8 mouse cellular contexts compared by ENCODE assay signal in genomic region chr10:80070837-80071515, GRCm38 (mm10). TPM values are rescaled to one million over a fixed set of nuclear protein-coding genes. Genes with fewer than 3 reads are reported as not detected.
DNase-seq lines count a peak whose midpoint lies in the region; ATAC-seq and TF ChIP-seq lines count a peak whose summit lies in the region.

No protein-coding gene starts in this region.

- H3K9ac ChIP-seq in forebrain, embryonic 14.5 days (ENCODE audit: low read length): no peak overlapping the region
- H3K9ac ChIP-seq in embryonic facial prominence, embryonic 13.5 days: peak overlapping the region; percentile 32; the same call in 1 of the 2 replicates
- H3K9ac ChIP-seq in heart, embryonic 11.5 days (ENCODE audit: low read depth, low read length): peak overlapping the region; percentile 39; the same call in 1 of the 2 replicates
- H3K9ac ChIP-seq in kidney, postnatal 0 days (ENCODE audit: low read depth, low read length): no peak overlapping the region
- H3K9ac ChIP-seq in liver, embryonic 11.5 days (ENCODE audit: low read depth, low read length): peak overlapping the region; percentile 55
- H3K9ac ChIP-seq in midbrain, postnatal 0 days (replicated peaks; ENCODE audit: low read length, poor library complexity, severe bottlenecking): no peak overlapping the region
- peak overlapping the region; percentile 38; the same call in 1 of the 2 replicates for H3K9ac ChIP-seq in stomach, postnatal 0 days (ENCODE audit: low read length)

- peaks cover 27% of the 10 kb centered on the region for H3K4me1 ChIP-seq in forebrain, embryonic 10.5 days
- no peaks in the 10 kb centered on the region for H3K4me1 ChIP-seq in forebrain, embryonic 14.5 days (ENCODE audit: control insufficient read depth, insufficient read depth, low read length)
- H3K4me1 ChIP-seq in embryonic facial prominence, embryonic 13.5 days: peaks cover 40% of the 10 kb centered on the region
- H3K4me1 ChIP-seq in heart, embryonic 11.5 days (ENCODE audit: control insufficient read depth, insufficient read depth, low read length): peaks cover 41% of the 10 kb centered on the region
- peaks cover 21% of the 10 kb centered on the region for H3K4me1 ChIP-seq in kidney, postnatal 0 days (replicated peaks; ENCODE audit: insufficient read depth, low read length)
- H3K4me1 ChIP-seq in liver, embryonic 11.5 days (replicated peaks; ENCODE audit: control insufficient read depth, insufficient read depth, low read length): peaks cover 37% of the 10 kb centered on the region
- no peaks in the 10 kb centered on the region for H3K4me1 ChIP-seq in midbrain, postnatal 0 days (ENCODE audit: insufficient read depth, low read length)
- peaks cover 17% of the 10 kb centered on the region for H3K4me1 ChIP-seq in stomach, postnatal 0 days (replicated peaks; ENCODE audit: control insufficient read depth, insufficient read depth)

- TF ChIP-seq EP300 in stomach, postnatal 0 days (optimal IDR thresholded peaks at IDR 0.05): peak; percentile 16

- TF ChIP-seq CTCF in kidney, postnatal 0 days (IDR thresholded peaks at IDR 0.05; ENCODE audit: low read depth): no peak
- no peak for TF ChIP-seq CTCF in midbrain, postnatal 0 days (IDR thresholded peaks at IDR 0.05)
- TF ChIP-seq CTCF in stomach, postnatal 0 days (IDR thresholded peaks at IDR 0.05; ENCODE audit: low read depth): no peak; the same call in 1 of the 2 replicates

- peak overlapping the region; percentile 60 for H3K27ac ChIP-seq in forebrain, embryonic 10.5 days
- H3K27ac ChIP-seq in forebrain, embryonic 14.5 days (ENCODE audit: low read depth, low read length): no peak overlapping the region
- peak overlapping the region; percentile 71 for H3K27ac ChIP-seq in embryonic facial prominence, embryonic 13.5 days
- peak overlapping the region; percentile 87 for H3K27ac ChIP-seq in heart, embryonic 11.5 days (ENCODE audit: low read depth, low read length)
- peak overlapping the region; percentile 86 for H3K27ac ChIP-seq in kidney, postnatal 0 days
- H3K27ac ChIP-seq in liver, embryonic 11.5 days (ENCODE audit: low read depth, low read length): peak overlapping the region; percentile 93
- no peak overlapping the region for H3K27ac ChIP-seq in midbrain, postnatal 0 days (ENCODE audit: low read depth, low read length)
- peak overlapping the region; percentile 94 for H3K27ac ChIP-seq in stomach, postnatal 0 days (replicated peaks)

- H3K36me3 ChIP-seq in forebrain, embryonic 10.5 days (replicated peaks): peaks cover 16% of the 10 kb centered on the region
- no peaks in the 10 kb centered on the region; the same call in 1 of the 2 replicates for H3K36me3 ChIP-seq in forebrain, embryonic 14.5 days (ENCODE audit: control insufficient read depth, insufficient read depth, low read length)
- peaks cover 33% of the 10 kb centered on the region for H3K36me3 ChIP-seq in embryonic facial prominence, embryonic 13.5 days
- peaks cover 6% of the 10 kb centered on the region; the same call in 1 of the 2 replicates for H3K36me3 ChIP-seq in heart, embryonic 11.5 days (ENCODE audit: control insufficient read depth, insufficient read depth, low read length)
- H3K36me3 ChIP-seq in kidney, postnatal 0 days (ENCODE audit: insufficient read depth, low read length): no peaks in the 10 kb centered on the region; the same call in 1 of the 2 replicates
- peaks cover 7% of the 10 kb centered on the region; the same call in 1 of the 2 replicates for H3K36me3 ChIP-seq in liver, embryonic 11.5 days (ENCODE audit: control insufficient read depth, insufficient read depth, low read length)
- H3K36me3 ChIP-seq in midbrain, postnatal 0 days (ENCODE audit: insufficient read depth, low read length): peaks cover 15% of the 10 kb centered on the region
- peaks cover 7% of the 10 kb centered on the region; the same call in 1 of the 2 replicates for H3K36me3 ChIP-seq in stomach, postnatal 0 days (ENCODE audit: control insufficient read depth, insufficient read depth, low read length)

- H3K4me2 ChIP-seq in forebrain, embryonic 14.5 days (ENCODE audit: low read length): no peak overlapping the region
- no peak overlapping the region for H3K4me2 ChIP-seq in embryonic facial prominence, embryonic 13.5 days
- H3K4me2 ChIP-seq in heart, embryonic 11.5 days: peak overlapping the region; percentile 31
- no peak overlapping the region for H3K4me2 ChIP-seq in kidney, postnatal 0 days (ENCODE audit: low read length)
- H3K4me2 ChIP-seq in liver, embryonic 11.5 days: peak overlapping the region; percentile 42; the same call in 1 of the 2 replicates
- no peak overlapping the region for H3K4me2 ChIP-seq in midbrain, postnatal 0 days (ENCODE audit: low read depth, low read length, poor library complexity, severe bottlenecking)
- H3K4me2 ChIP-seq in stomach, postnatal 0 days (replicated peaks; ENCODE audit: low read depth): 0 out of 2 replicates have a peak overlapping the region, but pooled peaks have one; percentile 27

- WGBS in forebrain, embryonic 10.5 days: 81% methylated on average over 9 of the region's 9 CpGs
- WGBS in forebrain, embryonic 14.5 days: 64% methylated on average over 9 of the region's 9 CpGs
- 51% methylated on average over 9 of the region's 9 CpGs for WGBS in embryonic facial prominence, embryonic 13.5 days
- WGBS in heart, embryonic 11.5 days (ENCODE audit: insufficient replicate concordance): 44% methylated on average over 9 of the region's 9 CpGs
- WGBS in kidney, postnatal 0 days: 39% methylated on average over 9 of the region's 9 CpGs
- WGBS in liver, embryonic 11.5 days: 52% methylated on average over 9 of the region's 9 CpGs
- WGBS in midbrain, postnatal 0 days: 71% methylated on average over 9 of the region's 9 CpGs
- WGBS in stomach, postnatal 0 days: 38% methylated on average over 9 of the region's 9 CpGs

- ATAC-seq in forebrain, embryonic 14.5 days: no peak
- ATAC-seq in embryonic facial prominence, embryonic 13.5 days (ENCODE audit: insufficient number of reproducible peaks, insufficient read depth, low FRiP score, low TSS enrichment, low read depth): no peak
- ATAC-seq in heart, embryonic 11.5 days (replicated peaks; ENCODE audit: insufficient number of reproducible peaks, low FRiP score, low TSS enrichment): peak; percentile 86
- ATAC-seq in kidney, postnatal 0 days (replicated peaks; ENCODE audit: low FRiP score, low read depth): peak; percentile 76
- ATAC-seq in liver, embryonic 11.5 days (replicated peaks; ENCODE audit: low FRiP score): peak; percentile 91
- 0 out of 2 replicates have a peak, but pooled peaks have one; percentile 31 for ATAC-seq in midbrain, postnatal 0 days (ENCODE audit: low FRiP score)
- ATAC-seq in stomach, postnatal 0 days (ENCODE audit: low FRiP score, low TSS enrichment): peak; percentile 82

- H3K27me3 ChIP-seq in forebrain, embryonic 10.5 days (ENCODE audit: poor library complexity, severe bottlenecking): 0 out of 2 replicates have a peak, but pooled peaks cover 8% of the 10 kb centered on the region
- no peaks in the 10 kb centered on the region for H3K27me3 ChIP-seq in forebrain, embryonic 14.5 days (replicated peaks; ENCODE audit: control insufficient read depth, insufficient read depth, low read length)
- no peaks in the 10 kb centered on the region for H3K27me3 ChIP-seq in embryonic facial prominence, embryonic 13.5 days
- H3K27me3 ChIP-seq in heart, embryonic 11.5 days (ENCODE audit: control insufficient read depth, insufficient read depth, low read length): no peaks in the 10 kb centered on the region
- no peaks in the 10 kb centered on the region for H3K27me3 ChIP-seq in kidney, postnatal 0 days (ENCODE audit: insufficient read depth, low read length)
- no peaks in the 10 kb centered on the region for H3K27me3 ChIP-seq in liver, embryonic 11.5 days (replicated peaks; ENCODE audit: control insufficient read depth, insufficient read depth, low read length)
- no peaks in the 10 kb centered on the region for H3K27me3 ChIP-seq in midbrain, postnatal 0 days (ENCODE audit: insufficient read depth, low read length)
- H3K27me3 ChIP-seq in stomach, postnatal 0 days (ENCODE audit: control insufficient read depth, insufficient read depth, low read length): no peaks in the 10 kb centered on the region

- no peak overlapping the region; the same call in 1 of the 2 replicates for H3K4me3 ChIP-seq in forebrain, embryonic 10.5 days
- no peak overlapping the region for H3K4me3 ChIP-seq in forebrain, embryonic 14.5 days (ENCODE audit: low read depth, low read length)
- no peak overlapping the region for H3K4me3 ChIP-seq in embryonic facial prominence, embryonic 13.5 days
- no peak overlapping the region for H3K4me3 ChIP-seq in heart, embryonic 11.5 days (ENCODE audit: low read depth, low read length)
- no peak overlapping the region for H3K4me3 ChIP-seq in kidney, postnatal 0 days (replicated peaks; ENCODE audit: low read depth, low read length)
- H3K4me3 ChIP-seq in liver, embryonic 11.5 days (ENCODE audit: low read depth, low read length): 0 out of 2 replicates have a peak overlapping the region, but pooled peaks have one; percentile 3
- H3K4me3 ChIP-seq in midbrain, postnatal 0 days (ENCODE audit: low read depth, low read length): no peak overlapping the region
- H3K4me3 ChIP-seq in stomach, postnatal 0 days (ENCODE audit: low read depth, low read length): no peak overlapping the region

- H3K9me3 ChIP-seq in forebrain, embryonic 10.5 days: no peaks in the 10 kb centered on the region
- no peaks in the 10 kb centered on the region for H3K9me3 ChIP-seq in forebrain, embryonic 14.5 days (replicated peaks; ENCODE audit: control insufficient read depth, low read length)
- H3K9me3 ChIP-seq in embryonic facial prominence, embryonic 13.5 days: no peaks in the 10 kb centered on the region
- no peaks in the 10 kb centered on the region for H3K9me3 ChIP-seq in heart, embryonic 11.5 days (replicated peaks; ENCODE audit: control insufficient read depth, low read length)
- H3K9me3 ChIP-seq in kidney, postnatal 0 days (replicated peaks; ENCODE audit: low read length): no peaks in the 10 kb centered on the region
- no peaks in the 10 kb centered on the region for H3K9me3 ChIP-seq in liver, embryonic 11.5 days (ENCODE audit: control insufficient read depth, low read length)
- H3K9me3 ChIP-seq in midbrain, postnatal 0 days (ENCODE audit: low read length): no peaks in the 10 kb centered on the region
- H3K9me3 ChIP-seq in stomach, postnatal 0 days (ENCODE audit: control insufficient read depth, low read length): no peaks in the 10 kb centered on the region

- no peak for DNase-seq in forebrain, embryonic 10.5 days (ENCODE audit: extremely low spot score, low spot score)
- DNase-seq in forebrain, embryonic 14.5 days (ENCODE audit: low spot score): no peak
- DNase-seq in kidney, postnatal 0 days (ENCODE audit: low spot score): peak; percentile 83
- DNase-seq in liver, embryonic 11.5 days (ENCODE audit: low spot score): peak; percentile 56
- peak; percentile 60 for DNase-seq in midbrain, postnatal 0 days (ENCODE audit: low spot score)
- peak; percentile 88 for DNase-seq in stomach, postnatal 0 days (ENCODE audit: low spot score)

RNA-seq across cellular contexts. Expression of gene Gpx4, which starts 24.0 kb away (rescaled TPM):
- 670 and 692 TPM in 2 replicates for polyA plus RNA-seq in forebrain, embryonic 10.5 days (2016; fragmentation: Nextera tagmentation; extraction: Ambion mirVana)
- 555 and 632 TPM in 2 replicates for polyA plus RNA-seq in forebrain, embryonic 14.5 days (2014; fragmentation: Nextera tagmentation; extraction: Ambion mirVana)
- polyA plus RNA-seq in embryonic facial prominence, embryonic 13.5 days (2015; fragmentation: Nextera tagmentation; extraction: Ambion mirVana): 445 and 488 TPM in 2 replicates
- polyA plus RNA-seq in heart, embryonic 11.5 days (2014; fragmentation: Nextera tagmentation; extraction: Ambion mirVana): 711 and 729 TPM in 2 replicates
- polyA plus RNA-seq in kidney, postnatal 0 days (2015; fragmentation: Nextera tagmentation; extraction: Ambion mirVana): 901 and 946 TPM in 2 replicates
- 761 and 762 TPM in 2 replicates for polyA plus RNA-seq in liver, embryonic 11.5 days (2014; fragmentation: Nextera tagmentation; extraction: Ambion mirVana)
- total RNA-seq in midbrain, postnatal 0 days (2014; rRNA removed): 350 TPM in 2 replicates
- polyA plus RNA-seq in midbrain, postnatal 0 days (2015; fragmentation: Nextera tagmentation; extraction: Ambion mirVana): 635 and 741 TPM in 2 replicates
- 435 and 445 TPM in 2 replicates for polyA plus RNA-seq in stomach, postnatal 0 days (2015; fragmentation: Nextera tagmentation; extraction: Ambion mirVana)

RNA-seq across cellular contexts. Expression of gene Polr2e, which starts 31.4 kb away (rescaled TPM):
- 279 and 286 TPM in 2 replicates for polyA plus RNA-seq in forebrain, embryonic 10.5 days (2016; fragmentation: Nextera tagmentation; extraction: Ambion mirVana)
- polyA plus RNA-seq in forebrain, embryonic 14.5 days (2014; fragmentation: Nextera tagmentation; extraction: Ambion mirVana): 205 and 219 TPM in 2 replicates
- 247 and 265 TPM in 2 replicates for polyA plus RNA-seq in embryonic facial prominence, embryonic 13.5 days (2015; fragmentation: Nextera tagmentation; extraction: Ambion mirVana)
- 160 and 182 TPM in 2 replicates for polyA plus RNA-seq in heart, embryonic 11.5 days (2014; fragmentation: Nextera tagmentation; extraction: Ambion mirVana)
- 208 and 210 TPM in 2 replicates for polyA plus RNA-seq in kidney, postnatal 0 days (2015; fragmentation: Nextera tagmentation; extraction: Ambion mirVana)
- polyA plus RNA-seq in liver, embryonic 11.5 days (2014; fragmentation: Nextera tagmentation; extraction: Ambion mirVana): 239 and 256 TPM in 2 replicates
- 66.4 and 76.0 TPM in 2 replicates for total RNA-seq in midbrain, postnatal 0 days (2014; rRNA removed)
- 126 and 135 TPM in 2 replicates for polyA plus RNA-seq in midbrain, postnatal 0 days (2015; fragmentation: Nextera tagmentation; extraction: Ambion mirVana)
- polyA plus RNA-seq in stomach, postnatal 0 days (2015; fragmentation: Nextera tagmentation; extraction: Ambion mirVana): 121 and 122 TPM in 2 replicates

RNA-seq across cellular contexts. Expression of gene Sbno2, which starts 34.4 kb away (rescaled TPM):
- 14.7 and 15.6 TPM in 2 replicates for polyA plus RNA-seq in forebrain, embryonic 10.5 days (2016; fragmentation: Nextera tagmentation; extraction: Ambion mirVana)
- polyA plus RNA-seq in forebrain, embryonic 14.5 days (2014; fragmentation: Nextera tagmentation; extraction: Ambion mirVana): 8.1 and 11.1 TPM in 2 replicates
- 15.8 and 16.1 TPM in 2 replicates for polyA plus RNA-seq in embryonic facial prominence, embryonic 13.5 days (2015; fragmentation: Nextera tagmentation; extraction: Ambion mirVana)
- polyA plus RNA-seq in heart, embryonic 11.5 days (2014; fragmentation: Nextera tagmentation; extraction: Ambion mirVana): 8.4 and 9.6 TPM in 2 replicates
- 9.6 and 10.5 TPM in 2 replicates for polyA plus RNA-seq in kidney, postnatal 0 days (2015; fragmentation: Nextera tagmentation; extraction: Ambion mirVana)
- polyA plus RNA-seq in liver, embryonic 11.5 days (2014; fragmentation: Nextera tagmentation; extraction: Ambion mirVana): 17.7 and 19.2 TPM in 2 replicates
- 24.3 TPM in 2 replicates for total RNA-seq in midbrain, postnatal 0 days (2014; rRNA removed)
- 7.6 TPM in 2 replicates for polyA plus RNA-seq in midbrain, postnatal 0 days (2015; fragmentation: Nextera tagmentation; extraction: Ambion mirVana)
- polyA plus RNA-seq in stomach, postnatal 0 days (2015; fragmentation: Nextera tagmentation; extraction: Ambion mirVana): 10.7 and 11.0 TPM in 2 replicates

RNA-seq across cellular contexts. Expression of gene Stk11, which starts 44.6 kb away (rescaled TPM):
- 14.4 and 18.1 TPM in 2 replicates for polyA plus RNA-seq in forebrain, embryonic 10.5 days (2016; fragmentation: Nextera tagmentation; extraction: Ambion mirVana)
- polyA plus RNA-seq in forebrain, embryonic 14.5 days (2014; fragmentation: Nextera tagmentation; extraction: Ambion mirVana): 25.5 and 27.7 TPM in 2 replicates
- polyA plus RNA-seq in embryonic facial prominence, embryonic 13.5 days (2015; fragmentation: Nextera tagmentation; extraction: Ambion mirVana): 18.5 and 19.0 TPM in 2 replicates
- polyA plus RNA-seq in heart, embryonic 11.5 days (2014; fragmentation: Nextera tagmentation; extraction: Ambion mirVana): 16.5 and 20.0 TPM in 2 replicates
- 14.2 and 15.1 TPM in 2 replicates for polyA plus RNA-seq in kidney, postnatal 0 days (2015; fragmentation: Nextera tagmentation; extraction: Ambion mirVana)
- polyA plus RNA-seq in liver, embryonic 11.5 days (2014; fragmentation: Nextera tagmentation; extraction: Ambion mirVana): 25.1 and 33.5 TPM in 2 replicates
- total RNA-seq in midbrain, postnatal 0 days (2014; rRNA removed): 84.0 and 97.3 TPM in 2 replicates
- polyA plus RNA-seq in midbrain, postnatal 0 days (2015; fragmentation: Nextera tagmentation; extraction: Ambion mirVana): 12.3 and 12.4 TPM in 2 replicates
- 10.3 and 11.2 TPM in 2 replicates for polyA plus RNA-seq in stomach, postnatal 0 days (2015; fragmentation: Nextera tagmentation; extraction: Ambion mirVana)

RNA-seq across cellular contexts. Expression of gene Arhgap45, which starts 54.5 kb away (rescaled TPM):
- polyA plus RNA-seq in forebrain, embryonic 10.5 days (2016; fragmentation: Nextera tagmentation; extraction: Ambion mirVana): 8.0 and 9.1 TPM in 2 replicates
- polyA plus RNA-seq in forebrain, embryonic 14.5 days (2014; fragmentation: Nextera tagmentation; extraction: Ambion mirVana): 1.1 and 1.5 TPM in 2 replicates
- polyA plus RNA-seq in embryonic facial prominence, embryonic 13.5 days (2015; fragmentation: Nextera tagmentation; extraction: Ambion mirVana): 3.9 and 4.6 TPM in 2 replicates
- polyA plus RNA-seq in heart, embryonic 11.5 days (2014; fragmentation: Nextera tagmentation; extraction: Ambion mirVana): 6.2 and 7.5 TPM in 2 replicates
- polyA plus RNA-seq in kidney, postnatal 0 days (2015; fragmentation: Nextera tagmentation; extraction: Ambion mirVana): 4.0 and 4.6 TPM in 2 replicates
- polyA plus RNA-seq in liver, embryonic 11.5 days (2014; fragmentation: Nextera tagmentation; extraction: Ambion mirVana): 29.0 and 29.4 TPM in 2 replicates
- 1.7 and 2.4 TPM in 2 replicates for total RNA-seq in midbrain, postnatal 0 days (2014; rRNA removed)
- polyA plus RNA-seq in midbrain, postnatal 0 days (2015; fragmentation: Nextera tagmentation; extraction: Ambion mirVana): 1.2 and 1.6 TPM in 2 replicates
- 2.0 TPM in 2 replicates for polyA plus RNA-seq in stomach, postnatal 0 days (2015; fragmentation: Nextera tagmentation; extraction: Ambion mirVana)

Comparison
In these comparisons a context has a peak if more than half of its experiments do, and no peak if none do; other contexts are left out.
1. H3K27ac ChIP-seq: peak in forebrain, embryonic 10.5 days (single experiment), embryonic facial prominence, embryonic 13.5 days (single experiment), heart, embryonic 11.5 days (single experiment), kidney, postnatal 0 days (single experiment), liver, embryonic 11.5 days (single experiment) and stomach, postnatal 0 days (single experiment); none in forebrain, embryonic 14.5 days (single experiment) and midbrain, postnatal 0 days (single experiment).
2. DNase-seq: peak in kidney, postnatal 0 days (single experiment), liver, embryonic 11.5 days (single experiment), midbrain, postnatal 0 days (single experiment) and stomach, postnatal 0 days (single experiment); none in forebrain, embryonic 10.5 days (single experiment) and forebrain, embryonic 14.5 days (single experiment).
3. ATAC-seq: peak in heart, embryonic 11.5 days (single experiment), kidney, postnatal 0 days (single experiment), liver, embryonic 11.5 days (single experiment), midbrain, postnatal 0 days (single experiment) and stomach, postnatal 0 days (single experiment); none in forebrain, embryonic 14.5 days (single experiment) and embryonic facial prominence, embryonic 13.5 days (single experiment).
4. H3K4me2 ChIP-seq: peak in heart, embryonic 11.5 days (single experiment), liver, embryonic 11.5 days (single experiment) and stomach, postnatal 0 days (single experiment); none in forebrain, embryonic 14.5 days (single experiment), embryonic facial prominence, embryonic 13.5 days (single experiment), kidney, postnatal 0 days (single experiment) and midbrain, postnatal 0 days (single experiment).
5. H3K9ac ChIP-seq: peak in embryonic facial prominence, embryonic 13.5 days (single experiment), heart, embryonic 11.5 days (single experiment), liver, embryonic 11.5 days (single experiment) and stomach, postnatal 0 days (single experiment); none in forebrain, embryonic 14.5 days (single experiment), kidney, postnatal 0 days (single experiment) and midbrain, postnatal 0 days (single experiment).